Mouse (Mus musculus): ENCODE data around the gene Tas2r144.

- TF ChIP-seq CTCF (IDR thresholded peaks at IDR 0.05; ENCODE audit: low read depth, low read length) (peak; percentile 98), POLR2A (IDR thresholded peaks at IDR 0.05; ENCODE audit: extremely low read depth, insufficient read depth, low read length) (0 out of 2 replicates have a peak, but pooled peaks have one; percentile 44)
These were observed 49.6 kb downstream of the Tas2r144 start, which contains the start of gene Casp2 for GRCm38 (mm10) chr6:42264626-42265312.

Measured in liver, adult 2 months (tissue).